Comparison of ENCODE assay signal across 7 mouse cellular contexts in the genomic region with DNA sequence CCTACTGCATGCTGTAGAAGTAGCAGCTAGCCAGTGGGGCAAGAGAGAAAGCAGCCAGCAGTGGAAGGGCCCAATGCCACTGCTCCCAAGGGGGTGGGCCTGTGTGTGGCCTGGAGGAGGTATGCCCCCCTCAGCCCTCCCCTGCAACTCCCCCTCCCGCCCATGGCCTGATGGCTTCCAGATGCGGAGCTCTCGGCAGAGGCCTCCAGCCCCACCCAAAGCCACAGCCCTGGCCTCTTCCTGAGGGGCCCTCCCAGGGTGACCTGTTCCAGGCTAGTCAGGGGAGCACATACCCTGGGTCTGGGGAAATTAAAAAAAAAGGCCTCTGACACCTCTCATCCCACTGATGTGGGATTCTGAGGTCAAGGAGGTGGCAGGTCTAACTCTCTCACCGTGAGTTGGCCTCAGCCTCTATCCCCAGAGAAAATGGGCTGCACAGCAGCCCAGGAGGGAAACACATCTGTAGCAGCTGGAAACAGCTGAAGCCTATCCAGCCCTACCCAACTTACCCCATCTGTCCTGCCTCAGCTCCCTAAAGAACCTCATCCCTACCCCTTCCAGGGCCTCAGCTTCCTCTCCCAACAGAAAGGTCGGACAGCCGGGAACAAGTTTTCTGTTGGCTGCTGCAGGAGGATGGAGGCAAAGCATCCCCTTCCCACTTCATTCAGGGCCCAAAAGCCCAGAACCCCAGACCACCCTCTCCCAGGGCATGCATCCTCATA. TPM values are rescaled to one million over a fixed set of nuclear protein-coding genes. Genes with fewer than 3 reads are reported as not detected.
DNase-seq lines count a peak whose midpoint lies in the region; ATAC-seq lines count a peak whose summit lies in the region.

No protein-coding gene starts in this region.

- ATAC-seq in hindbrain, embryonic 16.5 days: no peak

- 66% methylated on average over 6 of the region's 6 CpGs for WGBS in hindbrain, embryonic 16.5 days

- H3K36me3 ChIP-seq in hindbrain, embryonic 16.5 days (ENCODE audit: control insufficient read depth, insufficient read depth, low read length): peaks cover 6% of the 10 kb centered on the region; the same call in 1 of the 2 replicates

- no peaks in the 10 kb centered on the region for H3K9me3 ChIP-seq in hindbrain, embryonic 16.5 days (ENCODE audit: control insufficient read depth, low read length)

- DNase-seq in urinary bladder, postnatal 4 days (ENCODE audit: low spot score in 2 of 2): peak; percentile 39 to 65
- DNase-seq in urinary bladder, postnatal 25 days (ENCODE audit: low spot score): no peak
- DNase-seq in forelimb bud, embryonic 11.5 days (ENCODE audit: low read depth, low spot score): peak; percentile 83
- peak; percentile 69 for DNase-seq in neural tube, embryonic 10.5 days (ENCODE audit: extremely low spot score, low spot score)
- DNase-seq in thymus, postnatal 14 days: no peak
- DNase-seq in layer of hippocampus, postnatal 25 days (ENCODE audit: extremely low spot score in 1 of 2, low spot score in 1 of 2): no peak

- H3K9ac ChIP-seq in hindbrain, embryonic 16.5 days (ENCODE audit: low read depth, low read length): 0 out of 2 replicates have a peak overlapping the region, but pooled peaks have one; percentile 13

- no peaks in the 10 kb centered on the region for H3K27me3 ChIP-seq in hindbrain, embryonic 16.5 days (replicated peaks; ENCODE audit: control insufficient read depth, insufficient read depth, low read length)

- no peak overlapping the region for H3K4me2 ChIP-seq in hindbrain, embryonic 16.5 days (ENCODE audit: low read length)

- peaks cover 10% of the 10 kb centered on the region for H3K4me1 ChIP-seq in hindbrain, embryonic 16.5 days (ENCODE audit: control insufficient read depth, insufficient read depth, low read depth, low read length)

- no peak overlapping the region for H3K27ac ChIP-seq in hindbrain, embryonic 16.5 days (ENCODE audit: low read depth, low read length)

- H3K4me3 ChIP-seq in hindbrain, embryonic 16.5 days (ENCODE audit: low read length): no peak overlapping the region

RNA-seq across cellular contexts. Expression of gene Tfap4, which starts 6.7 kb away (rescaled TPM):
- polyA plus RNA-seq in hindbrain, embryonic 16.5 days (2015; fragmentation: Nextera tagmentation; extraction: Ambion mirVana): 8.5 and 10.6 TPM in 2 replicates
- total RNA-seq in layer of hippocampus, postnatal 25 days (2021): 1 to 10 TPM; 4.4 to 5.0 TPM

RNA-seq across cellular contexts. Expression of gene Srl, which starts 11.4 kb away (rescaled TPM):
- 16.3 and 27.7 TPM in 2 replicates for polyA plus RNA-seq in hindbrain, embryonic 16.5 days (2015; fragmentation: Nextera tagmentation; extraction: Ambion mirVana)
- 10 to 100 TPM; 13.9 to 16.7 TPM for total RNA-seq in layer of hippocampus, postnatal 25 days (2021)

RNA-seq across cellular contexts. Expression of gene Glis2, which starts 41.5 kb away (rescaled TPM):
- 13.0 and 14.2 TPM in 2 replicates for polyA plus RNA-seq in hindbrain, embryonic 16.5 days (2015; fragmentation: Nextera tagmentation; extraction: Ambion mirVana)
- total RNA-seq in layer of hippocampus, postnatal 25 days (2021): 10 to 100 TPM; 15.4 to 16.2 TPM

Comparison
In these comparisons a context has a peak if more than half of its experiments do, and no peak if none do; other contexts are left out.
1. DNase-seq: peak in urinary bladder, postnatal 4 days (2 of 2), forelimb bud, embryonic 11.5 days (single experiment) and neural tube, embryonic 10.5 days (single experiment); none in urinary bladder, postnatal 25 days (single experiment), thymus, postnatal 14 days (single experiment) and layer of hippocampus, postnatal 25 days (0 of 2).